Mouse (Mus musculus): ENCODE measurements around the gene Ube2r2. TPM values are rescaled to one million over a fixed set of nuclear protein-coding genes. Genes with fewer than 3 reads are reported as not detected.

Ube2r2 gene
- total and polyA plus RNA-seq, 3 experiments, result 30.4 to 90.9 (median 38.9) TPM

DNA sequence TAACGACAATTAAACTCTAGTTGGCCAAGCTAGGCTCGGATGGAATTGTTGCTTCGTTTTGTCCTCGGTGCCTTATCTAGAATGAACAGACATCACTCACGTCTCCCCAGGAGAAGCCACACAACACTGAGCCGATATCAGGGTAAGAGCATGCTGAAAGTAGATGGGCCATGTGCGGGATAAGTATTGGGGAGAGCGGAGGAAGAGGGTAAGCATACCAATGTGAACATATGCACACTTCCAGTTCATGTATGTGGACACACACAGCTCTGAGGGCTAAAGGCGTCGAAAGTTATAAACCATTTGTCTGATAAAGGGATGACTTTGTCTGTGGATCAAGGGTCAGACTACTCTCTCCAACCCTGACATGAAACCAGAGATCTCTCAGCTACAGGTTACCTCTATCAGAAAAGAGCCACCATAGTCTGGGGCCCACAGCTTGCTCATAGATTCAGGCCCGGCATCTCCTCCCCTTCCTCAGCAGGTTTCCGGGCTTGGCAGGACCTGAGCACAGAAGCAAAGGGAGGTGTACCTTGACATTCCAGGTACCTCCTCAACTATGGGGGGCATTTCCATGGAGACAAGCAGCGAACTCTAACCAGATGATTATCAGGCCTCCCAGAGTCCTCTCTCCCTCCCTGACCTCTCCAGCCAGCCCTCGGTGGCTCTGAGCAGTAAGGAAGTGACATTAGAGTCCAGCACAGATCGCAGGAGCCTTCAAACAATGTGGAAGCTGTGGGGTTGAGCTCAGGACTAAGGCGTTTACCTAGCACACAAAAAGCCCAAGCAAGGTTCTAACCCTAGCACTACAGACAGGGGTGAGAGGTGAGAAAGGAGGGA, 47.9 kb upstream of the Ube2r2 start:
- H3K79me2 ChIP-seq (replicated peaks; ENCODE audit: control insufficient read depth, extremely low read depth, insufficient read depth, poor library complexity, severe bottlenecking), result no peaks in the 10 kb centered on the region
- H3K27ac ChIP-seq (ENCODE audit: insufficient read depth, low read depth), result no peak overlapping the region
- no peak overlapping the region for H3K9ac ChIP-seq (ENCODE audit: insufficient read depth, low read depth)
- in situ Hi-C loops (cut with MboI; ENCODE audit: low pct_ligation_motif_present, low pct_unique_long_range_greater_than_20kb, low sequenced_read_pairs), result no loop called here
- no peak overlapping the region for H3K4me3 ChIP-seq (replicated peaks in 1 of 3; ENCODE audit: low read depth in 2 of 3, low read length in 2 of 3, poor library complexity in 1 of 3)
- dilution Hi-C loops (cut with MboI; ENCODE audit: extremely low pct_ligation_motif_present, extremely low pct_unique_long_range_greater_than_20kb, low sequenced_read_pairs), result no loop called here
- peaks cover 2% of the 10 kb centered on the region for H3K9me3 ChIP-seq (replicated peaks; ENCODE audit: low read length)
- no peak overlapping the region for H3K4me2 ChIP-seq (ENCODE audit: insufficient read depth, low read depth, poor library complexity, severe bottlenecking)
- DNase-seq (ENCODE audit: extremely low read depth), result no peak
- H3K27me3 ChIP-seq (replicated peaks), result peaks cover 90% of the 10 kb centered on the region
- peaks cover 0 to 4% of the 10 kb centered on the region in 2 experiments; a peak in 1 of 4 replicates for H3K4me1 ChIP-seq (ENCODE audit: control insufficient read depth in 1 of 2, insufficient read depth in 2 of 2)
- H3K36me3 ChIP-seq (replicated peaks in 1 of 2; ENCODE audit: control insufficient read depth in 1 of 2, insufficient read depth in 1 of 2, low read length in 1 of 2), result no peaks in the 10 kb centered on the region
- TF ChIP-seq MAX (IDR thresholded peaks at IDR 0.05; ENCODE audit: low read length) (no peak), MEF2A (IDR thresholded peaks at IDR 0.05; ENCODE audit: borderline replicate concordance, low read depth, low read length) (no peak), JUN (IDR thresholded peaks at IDR 0.05; ENCODE audit: insufficient read depth, low read depth, low read length) (no peak), POLR2A (IDR thresholded peaks at IDR 0.05; ENCODE audit: low read depth, low read length) (no peak), NELFE (IDR thresholded peaks at IDR 0.05; ENCODE audit: low read depth, low read length) (no peak), RCOR1 (conservative IDR thresholded peaks at IDR 0.05; ENCODE audit: low read depth, low read length) (no peak), JUND (conservative IDR thresholded peaks at IDR 0.05; ENCODE audit: low read depth, low read length) (no peak), E2F4 (IDR thresholded peaks at IDR 0.05; ENCODE audit: insufficient replicate concordance, low read depth, low read length) (no peak), ELF1 (IDR thresholded peaks at IDR 0.05; ENCODE audit: low read depth, low read length) (no peak), USF2 (conservative IDR thresholded peaks at IDR 0.05; ENCODE audit: low read depth, low read length) (no peak), ZC3H11A (IDR thresholded peaks at IDR 0.05; ENCODE audit: low read depth, low read length) (no peak), TBP (conservative IDR thresholded peaks at IDR 0.05; ENCODE audit: low read depth, low read length) (no peak), SMC3 (IDR thresholded peaks at IDR 0.05; ENCODE audit: low read depth, low read length) (no peak), GABPA (IDR thresholded peaks at IDR 0.05; ENCODE audit: insufficient replicate concordance, low read depth, low read length) (no peak), CHD2 (IDR thresholded peaks at IDR 0.05; ENCODE audit: low read length) (no peak), ETS1 (conservative IDR thresholded peaks at IDR 0.05; ENCODE audit: low read depth, low read length) (no peak), SIN3A (IDR thresholded peaks at IDR 0.05; ENCODE audit: low read length) (no peak), KAT2A (IDR thresholded peaks at IDR 0.05; ENCODE audit: insufficient replicate concordance, low read length) (no peak), BHLHE40 (IDR thresholded peaks at IDR 0.05; ENCODE audit: low read depth, low read length) (no peak)

DNA sequence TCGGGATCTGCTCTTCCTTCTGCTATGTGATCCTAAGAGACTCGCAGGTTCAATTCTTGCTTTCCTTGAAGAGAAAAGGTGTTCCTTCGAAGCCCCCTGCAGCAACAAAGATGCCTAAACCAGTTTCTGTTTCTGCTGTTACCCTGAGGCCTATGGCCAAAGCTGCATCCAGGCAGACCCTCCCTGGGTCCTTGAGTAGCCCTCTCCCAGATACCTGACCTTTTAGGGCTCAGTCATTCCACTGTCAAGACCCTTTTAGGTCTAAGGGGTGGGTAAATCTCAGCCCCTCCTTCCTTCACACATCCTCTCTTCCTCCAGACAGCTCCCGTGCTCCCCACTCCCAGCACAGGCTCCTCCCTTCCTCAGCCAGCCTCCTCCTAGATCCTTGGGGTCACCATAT, 46.4 kb upstream of the Ube2r2 start:
- H3K27ac ChIP-seq (ENCODE audit: insufficient read depth, low read depth), result no peak overlapping the region
- H3K4me3 ChIP-seq (replicated peaks in 1 of 3; ENCODE audit: low read depth in 2 of 3, low read length in 2 of 3, poor library complexity in 1 of 3), result no peak overlapping the region
- H3K9ac ChIP-seq (ENCODE audit: insufficient read depth, low read depth), result no peak overlapping the region
- H3K36me3 ChIP-seq (replicated peaks in 1 of 2; ENCODE audit: control insufficient read depth in 1 of 2, insufficient read depth in 1 of 2, low read length in 1 of 2), result no peaks in the 10 kb centered on the region
- no peak overlapping the region for H3K4me2 ChIP-seq (ENCODE audit: insufficient read depth, low read depth, poor library complexity, severe bottlenecking)
- in situ Hi-C loops (cut with MboI; ENCODE audit: low pct_ligation_motif_present, low pct_unique_long_range_greater_than_20kb, low sequenced_read_pairs) (no loop called here), dilution Hi-C loops (cut with MboI; ENCODE audit: extremely low pct_ligation_motif_present, extremely low pct_unique_long_range_greater_than_20kb, low sequenced_read_pairs) (no loop called here)
- H3K4me1 ChIP-seq (ENCODE audit: control insufficient read depth in 1 of 2, insufficient read depth in 2 of 2), result peaks cover 0 to 4% of the 10 kb centered on the region in 2 experiments; a peak in 1 of 4 replicates
- TF ChIP-seq CHD2 (IDR thresholded peaks at IDR 0.05; ENCODE audit: low read length), result no peak
- DNase-seq (ENCODE audit: extremely low read depth), result no peak
- H3K9me3 ChIP-seq (replicated peaks; ENCODE audit: low read length), result peaks cover 2% of the 10 kb centered on the region
- peaks cover 89% of the 10 kb centered on the region for H3K27me3 ChIP-seq (replicated peaks)
- no peaks in the 10 kb centered on the region for H3K79me2 ChIP-seq (replicated peaks; ENCODE audit: control insufficient read depth, extremely low read depth, insufficient read depth, poor library complexity, severe bottlenecking)
